Mouse (Mus musculus): ENCODE data around the gene Rrbp1. TPM values are rescaled to one million over a fixed set of nuclear protein-coding genes. Genes with fewer than 3 reads are reported as not detected.

Rrbp1 gene
- polyA plus RNA-seq, 1 experiment from 2014 or later = 39.1 TPM

- WGBS = 62% methylated on average over 4 of the region's 4 CpGs
- no peak overlapping the region for H3K9ac ChIP-seq
- no peak overlapping the region for H3K27ac ChIP-seq
- no peaks in the 10 kb centered on the region for H3K9me3 ChIP-seq
- H3K4me3 ChIP-seq (replicated peaks) = no peak overlapping the region
- no peaks in the 10 kb centered on the region for H3K27me3 ChIP-seq
- no peak for ATAC-seq (ENCODE audit: low FRiP score)
- H3K4me2 ChIP-seq = no peak overlapping the region
- no peaks in the 10 kb centered on the region for H3K36me3 ChIP-seq (replicated peaks)
- H3K4me1 ChIP-seq = peaks cover 27% of the 10 kb centered on the region
These were observed 92.1 kb downstream of the Rrbp1 start for GRCm38 (mm10) chr2:143918831-143919502.

GRCm38 (mm10) chr2:143917622-143918021 is 93.4 kb downstream of the Rrbp1 start:
- H3K9me3 ChIP-seq = no peaks in the 10 kb centered on the region
- peaks cover 27% of the 10 kb centered on the region for H3K4me1 ChIP-seq
- H3K36me3 ChIP-seq (replicated peaks) = no peaks in the 10 kb centered on the region
- no peak overlapping the region for H3K27ac ChIP-seq
- H3K9ac ChIP-seq = no peak overlapping the region
- WGBS = 88% methylated on average over 5 of the region's 5 CpGs
- no peak for ATAC-seq (ENCODE audit: low FRiP score)
- H3K4me2 ChIP-seq = no peak overlapping the region
- no peaks in the 10 kb centered on the region for H3K27me3 ChIP-seq
- H3K4me3 ChIP-seq (replicated peaks) = no peak overlapping the region

GRCm38 (mm10) chr2:143916229-143916628 is 94.8 kb downstream of the Rrbp1 start:
- peak overlapping the region; percentile 98; the same call in 1 of the 2 replicates for H3K27ac ChIP-seq
- ATAC-seq (ENCODE audit: low FRiP score) = no peak

GRCm38 (mm10) chr2:143915600-143916135 is 95.4 kb downstream of the Rrbp1 start:
- peak; percentile 62 for ATAC-seq (ENCODE audit: low FRiP score)
- Histone ChIP-seq H3K9me3 (no peaks in the 10 kb centered on the region), H3K36me3 (replicated peaks) (no peaks in the 10 kb centered on the region), H3K27ac (peak overlapping the region; percentile 98), H3K4me3 (replicated peaks) (peak overlapping the region; percentile 79), H3K4me2 (peak overlapping the region; percentile 72), H3K9ac (peak overlapping the region; percentile 82), H3K4me1 (peaks cover 23% of the 10 kb centered on the region), H3K27me3 (no peaks in the 10 kb centered on the region)
- under 1% methylated on average over 32 of the region's 32 CpGs for WGBS

More at GRCm38 (mm10) chr2:143916229-143916628, 94.8 kb downstream of the Rrbp1 start:
- Histone ChIP-seq H3K27me3 (no peaks in the 10 kb centered on the region), H3K9ac (peak overlapping the region; percentile 82), H3K9me3 (no peaks in the 10 kb centered on the region), H3K4me3 (replicated peaks) (peak overlapping the region; percentile 79), H3K36me3 (replicated peaks) (no peaks in the 10 kb centered on the region), H3K4me2 (peak overlapping the region; percentile 72), H3K4me1 (peaks cover 27% of the 10 kb centered on the region)
- WGBS = 11% methylated on average over 5 of the region's 5 CpGs

- Histone ChIP-seq H3K4me1 (peaks cover 23% of the 10 kb centered on the region), H3K9me3 (no peaks in the 10 kb centered on the region), H3K36me3 (replicated peaks) (no peaks in the 10 kb centered on the region), H3K27ac (peak within 1 kb of the TSS; percentile 98), H3K27me3 (no peaks in the 10 kb centered on the region), H3K4me2 (peak within 1 kb of the TSS; percentile 72), H3K4me3 (replicated peaks) (peak within 1 kb of the TSS; percentile 79), H3K9ac (peak within 1 kb of the TSS; percentile 82)
- peak; percentile 96 for ATAC-seq (ENCODE audit: low FRiP score)
- under 1% methylated on average over 71 of the region's 71 CpGs for WGBS
These were observed 96.1 kb downstream of the Rrbp1 start, which contains the start of gene Dstn for GRCm38 (mm10) chr2:143914760-143915599. TSS of gene Dstn (plus strand) at chr2:143915320.

- no peaks in the 10 kb centered on the region for H3K27me3 ChIP-seq
- no peaks in the 10 kb centered on the region for H3K9me3 ChIP-seq
- peaks cover 23% of the 10 kb centered on the region for H3K4me1 ChIP-seq
- H3K36me3 ChIP-seq (replicated peaks) = no peaks in the 10 kb centered on the region
- no peak for ATAC-seq (ENCODE audit: low FRiP score)
- WGBS = 7% methylated on average over 10 of the region's 10 CpGs
- H3K4me2 ChIP-seq = peak overlapping the region; percentile 72
- H3K9ac ChIP-seq = peak overlapping the region; percentile 82
- H3K4me3 ChIP-seq (replicated peaks) = peak overlapping the region; percentile 79
- peak overlapping the region; percentile 98 for H3K27ac ChIP-seq
These were observed 96.8 kb downstream of the Rrbp1 start for GRCm38 (mm10) chr2:143914221-143914620.

GRCm38 (mm10) chr2:143912199-143912598 is 98.9 kb downstream of the Rrbp1 start:
- Histone ChIP-seq H3K27me3 (no peaks in the 10 kb centered on the region), H3K4me1 (peaks cover 10% of the 10 kb centered on the region), H3K9ac (no peak overlapping the region), H3K36me3 (replicated peaks) (no peaks in the 10 kb centered on the region), H3K27ac (no peak overlapping the region), H3K9me3 (no peaks in the 10 kb centered on the region), H3K4me2 (no peak overlapping the region), H3K4me3 (replicated peaks) (no peak overlapping the region)
- ATAC-seq (ENCODE audit: low FRiP score) = no peak
- 87% methylated on average over 2 of the region's 2 CpGs for WGBS

GRCm38 (mm10) chr2:143909230-143909629 is 101.8 kb downstream of the Rrbp1 start:
- H3K9ac ChIP-seq = no peak overlapping the region
- no peaks in the 10 kb centered on the region for H3K9me3 ChIP-seq
- H3K27me3 ChIP-seq = no peaks in the 10 kb centered on the region
- H3K4me2 ChIP-seq = no peak overlapping the region
- H3K36me3 ChIP-seq (replicated peaks) = no peaks in the 10 kb centered on the region
- no peak for ATAC-seq (ENCODE audit: low FRiP score)
- H3K27ac ChIP-seq = no peak overlapping the region
- 82% methylated on average over 2 of the region's 2 CpGs for WGBS
- H3K4me3 ChIP-seq (replicated peaks) = no peak overlapping the region
- H3K4me1 ChIP-seq = no peaks in the 10 kb centered on the region

- no peak for ATAC-seq (ENCODE audit: low FRiP score)
- WGBS = 89% methylated on average over 5 of the region's 5 CpGs
- no peaks in the 10 kb centered on the region for H3K4me1 ChIP-seq
These were observed 106.2 kb downstream of the Rrbp1 start for GRCm38 (mm10) chr2:143904896-143905295.

GRCm38 (mm10) chr2:143903376-143904045 is 107.6 kb downstream of the Rrbp1 start:
- Histone ChIP-seq H3K4me3 (replicated peaks) (no peak overlapping the region), H3K9me3 (no peaks in the 10 kb centered on the region), H3K27ac (no peak overlapping the region), H3K27me3 (no peaks in the 10 kb centered on the region), H3K4me1 (no peaks in the 10 kb centered on the region), H3K4me2 (no peak overlapping the region), H3K36me3 (replicated peaks) (no peaks in the 10 kb centered on the region), H3K9ac (no peak overlapping the region)
- WGBS = 80% methylated on average over 9 of the region's 9 CpGs
- no peak for ATAC-seq (ENCODE audit: low FRiP score)

More at GRCm38 (mm10) chr2:143904896-143905295, 106.2 kb downstream of the Rrbp1 start:
- Histone ChIP-seq H3K27me3 (no peaks in the 10 kb centered on the region), H3K4me2 (no peak overlapping the region), H3K4me3 (replicated peaks) (no peak overlapping the region), H3K27ac (no peak overlapping the region), H3K36me3 (replicated peaks) (no peaks in the 10 kb centered on the region), H3K9me3 (no peaks in the 10 kb centered on the region), H3K9ac (no peak overlapping the region)

- WGBS = 80% methylated on average over 5 of the region's 5 CpGs
- ATAC-seq (ENCODE audit: low FRiP score) = no peak
- H3K27me3 ChIP-seq = no peaks in the 10 kb centered on the region
These were observed 110.2 kb downstream of the Rrbp1 start for GRCm38 (mm10) chr2:143900821-143901351.

More at GRCm38 (mm10) chr2:143900821-143901351, 110.2 kb downstream of the Rrbp1 start:
- Histone ChIP-seq H3K4me3 (replicated peaks) (no peak overlapping the region), H3K27ac (no peak overlapping the region), H3K36me3 (replicated peaks) (no peaks in the 10 kb centered on the region), H3K9me3 (no peaks in the 10 kb centered on the region), H3K9ac (no peak overlapping the region), H3K4me2 (no peak overlapping the region), H3K4me1 (no peaks in the 10 kb centered on the region)

Data from forebrain, embryonic 12.5 days (tissue).